8 mouse cellular contexts compared by ENCODE assay signal in the genomic region with DNA sequence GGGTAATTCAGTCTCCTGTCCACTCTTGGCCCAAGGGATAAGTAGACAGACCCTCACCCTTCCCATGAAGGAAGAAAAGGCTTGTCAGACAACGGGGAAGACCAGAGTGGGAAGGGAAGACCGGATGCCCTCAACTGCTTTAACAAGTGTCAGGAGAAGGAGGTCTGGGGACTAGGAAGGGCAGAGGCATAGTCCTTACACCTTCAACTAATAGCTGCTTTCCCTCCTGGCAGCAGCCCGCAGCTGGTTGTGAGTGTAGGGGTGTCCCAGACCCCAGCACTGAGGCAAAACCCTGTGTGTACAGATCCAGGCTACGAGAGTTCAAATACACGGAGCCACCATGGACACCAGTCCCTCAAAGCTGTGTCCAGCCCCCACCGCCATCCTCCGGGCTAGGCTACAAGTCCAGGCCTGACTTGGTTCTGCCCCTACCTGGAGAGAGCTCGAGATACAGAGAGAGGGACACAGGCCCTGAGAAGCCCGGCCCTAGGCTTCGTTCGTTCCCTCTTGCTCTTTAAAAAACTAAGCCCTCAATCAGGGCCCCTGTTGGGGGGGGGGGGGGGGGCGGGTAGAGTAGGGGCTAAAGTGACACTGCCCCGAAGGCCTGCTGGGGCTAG. TPM values are rescaled to one million over a fixed set of nuclear protein-coding genes. Genes with fewer than 3 reads are reported as not detected.
DNase-seq lines count a peak whose midpoint lies in the region; ATAC-seq and TF ChIP-seq lines count a peak whose summit lies in the region.

No protein-coding gene starts in this region.

- H3K4me2 ChIP-seq in lung, postnatal 0 days (replicated peaks; ENCODE audit: low read depth, low read length), result peak overlapping the region; percentile 75
- H3K4me2 ChIP-seq in forebrain, embryonic 11.5 days (ENCODE audit: low read depth, low read length, severe bottlenecking), result peak overlapping the region; percentile 90

- H3K36me3 ChIP-seq in lung, postnatal 0 days (ENCODE audit: insufficient read depth, low read length), result no peaks in the 10 kb centered on the region
- H3K36me3 ChIP-seq in forebrain, embryonic 11.5 days (ENCODE audit: control insufficient read depth, insufficient read depth, low read length), result no peaks in the 10 kb centered on the region

- H3K4me1 ChIP-seq in lung, postnatal 0 days (ENCODE audit: insufficient read depth, low read depth, low read length), result peaks cover 31% of the 10 kb centered on the region; the same call in 1 of the 2 replicates
- peaks cover 15% of the 10 kb centered on the region for H3K4me1 ChIP-seq in forebrain, embryonic 11.5 days (replicated peaks; ENCODE audit: control insufficient read depth, insufficient read depth, low read length)

- peak overlapping the region; percentile 97 for H3K9ac ChIP-seq in lung, postnatal 0 days (replicated peaks; ENCODE audit: low read depth)
- peak overlapping the region; percentile 83 for H3K9ac ChIP-seq in forebrain, embryonic 11.5 days (ENCODE audit: low read length)

- peak; percentile 57 for DNase-seq in lung, postnatal 0 days (ENCODE audit: low spot score)
- DNase-seq in lung, postnatal 25 days (ENCODE audit: low spot score), result no peak
- DNase-seq in forebrain, embryonic 11.5 days (ENCODE audit: low spot score), result no peak
- peak; percentile 39 to 57 for DNase-seq in kidney, postnatal 4 days
- peak; percentile 12 for DNase-seq in retina, embryonic 14.5 days (ENCODE audit: low spot score)
- DNase-seq in B cell, adult 2 months, result no peak
- no peak for DNase-seq in gastrocnemius, postnatal 25 days

- H3K27ac ChIP-seq in lung, postnatal 0 days (ENCODE audit: low read length), result peak overlapping the region; percentile 98
- H3K27ac ChIP-seq in forebrain, embryonic 11.5 days (ENCODE audit: low read depth, low read length), result 0 out of 2 replicates have a peak overlapping the region, but pooled peaks have one; percentile 57

- H3K4me3 ChIP-seq in lung, postnatal 0 days (ENCODE audit: low read depth, low read length), result peak overlapping the region; percentile 76
- H3K4me3 ChIP-seq in forebrain, embryonic 11.5 days (ENCODE audit: low read depth, low read length), result peak overlapping the region; percentile 70

- H3K9me3 ChIP-seq in lung, postnatal 0 days (ENCODE audit: low read length), result no peaks in the 10 kb centered on the region
- H3K9me3 ChIP-seq in forebrain, embryonic 11.5 days (ENCODE audit: control insufficient read depth, low read length), result no peaks in the 10 kb centered on the region

- no peak for TF ChIP-seq EP300 in lung, postnatal 0 days (IDR thresholded peaks at IDR 0.05)

- no peak for TF ChIP-seq CTCF in lung, postnatal 0 days (IDR thresholded peaks at IDR 0.05)

- H3K27me3 ChIP-seq in lung, postnatal 0 days (replicated peaks; ENCODE audit: insufficient read depth, low read length), result no peaks in the 10 kb centered on the region
- H3K27me3 ChIP-seq in forebrain, embryonic 11.5 days (ENCODE audit: control insufficient read depth, insufficient read depth, low read length), result peaks cover 12% of the 10 kb centered on the region

- 10% methylated on average over 12 of the region's 13 CpGs for WGBS in lung, postnatal 0 days
- WGBS in forebrain, embryonic 11.5 days, result 13% methylated on average over 12 of the region's 13 CpGs

- no peak for ATAC-seq in lung, postnatal 0 days
- ATAC-seq in forebrain, embryonic 11.5 days (replicated peaks; ENCODE audit: low FRiP score), result no peak
- no peak for ATAC-seq in monocyte, adult 5-6 weeks (replicated peaks; ENCODE audit: insufficient number of reproducible peaks, low FRiP score, low TSS enrichment, poor library complexity, severe bottlenecking)

RNA-seq across cellular contexts. Expression of gene Tead3, which starts 1.2 kb away (rescaled TPM):
- polyA plus RNA-seq in lung, postnatal 0 days (2015; fragmentation: Nextera tagmentation; extraction: Ambion mirVana), result 9.7 and 11.4 TPM in 2 replicates
- 5.6 and 5.8 TPM in 2 replicates for polyA plus RNA-seq in forebrain, embryonic 11.5 days (2014; fragmentation: Nextera tagmentation; extraction: Ambion mirVana)
- not detected in 3 replicates for total RNA-seq in monocyte, adult 5-6 weeks (2017)
- 1 to 10 TPM; 6.9 to 8.8 TPM for total RNA-seq in gastrocnemius, postnatal 25 days (2021)

RNA-seq across cellular contexts. Expression of gene Tulp1, which starts 15.7 kb away (rescaled TPM):
- polyA plus RNA-seq in lung, postnatal 0 days (2015; fragmentation: Nextera tagmentation; extraction: Ambion mirVana), result 18.1 and 22.7 TPM in 2 replicates
- 2.6 and 4.2 TPM in 2 replicates for polyA plus RNA-seq in forebrain, embryonic 11.5 days (2014; fragmentation: Nextera tagmentation; extraction: Ambion mirVana)
- total RNA-seq in monocyte, adult 5-6 weeks (2017), result not detected in 3 replicates
- not detected for total RNA-seq in gastrocnemius, postnatal 25 days (2021)

RNA-seq across cellular contexts. Expression of gene Rpl10a, which starts 21.1 kb away (rescaled TPM):
- polyA plus RNA-seq in lung, postnatal 0 days (2015; fragmentation: Nextera tagmentation; extraction: Ambion mirVana), result 446 and 458 TPM in 2 replicates
- polyA plus RNA-seq in forebrain, embryonic 11.5 days (2014; fragmentation: Nextera tagmentation; extraction: Ambion mirVana), result 468 and 490 TPM in 2 replicates
- 363 to 372 TPM (median 364 TPM) in 3 replicates for total RNA-seq in monocyte, adult 5-6 weeks (2017)
- total RNA-seq in gastrocnemius, postnatal 25 days (2021), result 100 to 1,000 TPM; 364 to 390 TPM

RNA-seq across cellular contexts. Expression of gene Fance, which starts 36.1 kb away (rescaled TPM):
- polyA plus RNA-seq in lung, postnatal 0 days (2015; fragmentation: Nextera tagmentation; extraction: Ambion mirVana), result 21.8 and 24.3 TPM in 2 replicates
- 28.0 and 32.3 TPM in 2 replicates for polyA plus RNA-seq in forebrain, embryonic 11.5 days (2014; fragmentation: Nextera tagmentation; extraction: Ambion mirVana)
- 8.8 to 18.2 TPM (median 13.0 TPM) in 3 replicates for total RNA-seq in monocyte, adult 5-6 weeks (2017)
- 10 to 100 TPM in 1 of 2 experiments, 1 to 10 TPM in 1; 9.2 to 11.6 TPM for total RNA-seq in gastrocnemius, postnatal 25 days (2021)

Comparison
In these comparisons a context has a peak if more than half of its experiments do, and no peak if none do; other contexts are left out.
1. DNase-seq: peak in lung, postnatal 0 days (single experiment), kidney, postnatal 4 days (2 of 2) and retina, embryonic 14.5 days (single experiment); none in lung, postnatal 25 days (single experiment), forebrain, embryonic 11.5 days (single experiment), B cell, adult 2 months (0 of 2) and gastrocnemius, postnatal 25 days (single experiment).